Mouse (Mus musculus) lung, postnatal 36 days (tissue): ENCODE measurements around the gene Tmem218.

Source experiments
- DNase-seq: peaks from one replicate; pipeline ENCODE4 v3.0.0; 2022; ENCODE audit warnings: mixed read lengths

Gene Tmem218

DNA sequence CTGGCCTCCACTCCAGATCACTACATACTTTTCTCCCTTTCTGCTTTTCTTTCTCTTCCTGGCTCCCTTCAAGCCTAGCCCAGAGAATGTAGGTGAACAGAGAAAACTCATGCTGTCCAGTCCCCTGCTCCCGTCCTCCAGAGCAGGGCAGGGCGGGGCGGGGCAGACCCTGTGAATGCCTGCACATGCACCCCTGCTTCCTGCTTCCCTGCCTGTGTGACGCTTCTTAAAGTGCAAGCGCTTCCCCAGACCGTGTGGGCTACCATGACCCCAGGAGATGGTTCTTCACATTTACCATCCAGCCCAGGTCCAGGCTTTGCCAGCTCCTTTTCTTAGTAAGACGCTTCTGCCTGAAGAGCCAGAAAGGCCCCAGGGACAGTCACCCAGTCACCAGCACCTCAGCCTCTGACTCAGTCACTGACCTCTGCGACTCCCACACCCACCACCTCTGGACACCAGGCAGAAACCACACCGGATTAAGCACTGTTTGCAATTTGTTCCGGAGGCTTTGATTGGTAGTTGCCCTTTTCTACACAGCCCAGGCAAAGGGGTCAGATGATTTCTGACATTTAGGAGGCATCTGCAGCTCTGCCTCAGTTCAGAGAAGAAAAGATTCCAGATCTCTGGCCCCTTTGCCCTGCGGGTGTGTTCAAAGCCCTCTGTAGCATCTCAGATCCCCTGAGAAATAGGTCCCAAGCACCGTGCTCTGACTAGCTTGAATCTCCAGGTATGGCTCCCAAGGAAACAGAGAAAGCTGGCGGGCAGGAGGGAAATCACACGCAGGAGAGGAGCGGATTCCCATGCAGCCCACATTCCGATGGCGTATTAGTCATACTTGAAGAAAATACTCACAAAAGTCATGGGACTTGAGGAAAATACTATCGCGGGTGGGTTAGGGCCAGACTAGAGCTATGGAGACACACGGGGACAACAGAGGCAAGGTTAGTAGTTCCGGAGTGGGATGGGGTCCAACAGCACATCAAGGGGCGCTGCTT, 24.5 kb downstream of the Tmem218 start:
- no peak for DNase-seq

DNA sequence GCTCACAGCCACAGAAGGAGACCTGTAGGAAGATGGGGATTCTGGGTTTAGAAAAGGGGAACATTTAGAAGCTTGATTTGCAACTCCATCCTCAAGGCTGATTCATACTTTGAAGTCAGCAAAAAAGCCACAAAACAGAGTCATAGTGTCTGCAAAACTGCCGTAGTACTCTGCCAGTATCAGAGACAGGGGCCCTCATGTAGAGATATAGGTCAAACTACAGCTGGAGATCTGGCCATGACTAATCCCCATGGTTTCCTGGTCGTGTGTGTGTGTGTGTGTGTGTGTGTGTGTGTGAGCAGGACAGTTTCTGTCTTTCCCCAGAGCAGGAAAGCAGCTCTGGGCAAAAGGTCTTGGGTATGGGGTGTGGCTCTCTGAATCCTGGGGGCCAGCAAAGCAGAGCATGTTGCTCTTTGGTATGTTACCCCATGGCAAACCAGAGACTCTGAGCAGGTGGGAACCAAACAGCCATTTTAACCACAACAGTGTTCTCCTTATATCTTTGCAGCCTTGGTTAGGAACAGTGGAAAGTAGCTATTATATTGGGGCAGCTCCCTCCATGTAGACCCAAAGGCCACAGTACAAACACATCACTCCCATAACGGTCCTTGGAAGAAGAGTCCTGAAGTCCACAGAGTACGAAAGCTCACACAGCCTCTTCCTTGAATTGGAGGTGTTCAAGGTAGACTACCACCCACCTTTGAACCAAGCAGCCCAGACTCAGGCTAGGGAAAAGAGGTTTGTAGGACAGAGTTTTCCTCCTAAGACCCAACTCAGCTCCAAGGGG, 28.1 kb downstream of the Tmem218 start:
- DNase-seq: no peak

DNA sequence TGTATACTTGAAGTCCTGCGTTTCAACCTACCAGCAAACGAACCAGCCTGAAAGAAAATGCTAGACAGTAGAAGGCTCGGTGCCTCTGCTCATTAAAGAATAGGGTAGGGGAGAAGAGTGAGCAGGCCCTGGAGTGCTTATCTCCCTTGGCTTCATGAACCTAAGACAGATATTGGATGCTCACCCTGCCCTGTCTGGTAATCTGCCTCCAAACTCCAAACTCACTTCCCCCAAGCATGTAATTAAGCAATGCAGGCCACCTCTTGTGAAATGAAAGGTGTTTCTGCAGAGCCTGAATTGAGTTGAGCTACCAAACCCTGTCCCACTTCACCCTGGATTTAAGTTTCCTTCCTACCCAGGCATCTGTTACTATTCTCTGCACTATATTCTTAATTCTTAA, 34.7 kb downstream of the Tmem218 start:
- DNase-seq: peak; percentile 13

GRCm38 (mm10) chr9:37244600-37244999, 36.6 kb downstream of the Tmem218 start:
- DNase-seq: no peak

DNA sequence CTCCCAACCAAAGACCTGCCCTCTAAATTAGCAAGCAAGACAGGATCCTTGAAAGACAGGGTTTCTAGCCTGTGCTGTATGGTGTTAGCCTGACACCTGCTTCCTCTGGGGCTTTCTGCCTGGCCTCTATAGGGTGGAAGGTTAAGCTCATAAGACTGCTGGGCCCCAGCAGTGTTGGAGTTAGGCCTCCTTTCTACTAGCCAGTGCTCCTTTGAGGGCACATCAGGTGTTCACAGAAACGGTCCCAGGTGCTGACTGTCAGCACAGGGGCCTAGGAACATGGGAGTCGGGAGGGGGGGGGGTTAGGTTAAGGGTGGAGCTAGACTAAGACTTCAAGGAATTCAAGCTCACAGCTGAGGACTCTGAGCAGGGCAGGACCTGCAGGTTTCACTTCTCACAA, 37.4 kb downstream of the Tmem218 start:
- DNase-seq: no peak

GRCm38 (mm10) chr9:37245810-37246209, 37.8 kb downstream of the Tmem218 start:
- no peak for DNase-seq

DNA sequence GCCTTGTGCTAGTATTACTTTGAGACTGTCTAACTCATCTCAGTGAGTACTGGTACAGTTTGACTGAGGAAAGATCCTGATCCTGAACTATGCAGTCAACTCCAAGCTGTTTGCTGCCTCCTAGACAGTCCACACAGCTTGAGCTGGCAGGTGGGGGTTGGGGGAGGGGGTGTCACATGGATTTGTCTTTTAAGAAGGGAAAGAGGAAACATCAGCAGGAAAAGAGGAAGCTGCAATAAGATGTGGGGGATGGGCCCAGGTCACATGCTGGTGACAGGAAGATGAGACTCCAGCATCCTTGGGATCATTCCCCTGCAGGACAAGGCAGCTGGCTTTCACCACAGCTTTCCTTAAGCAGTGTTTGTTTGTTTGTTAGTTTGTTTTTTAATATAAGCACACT, 39.4 kb downstream of the Tmem218 start:
- peak; percentile 74 for DNase-seq

- no peak for DNase-seq
Observed at GRCm38 (mm10) chr9:37248381-37248906, 40.4 kb downstream of the Tmem218 start.

DNA sequence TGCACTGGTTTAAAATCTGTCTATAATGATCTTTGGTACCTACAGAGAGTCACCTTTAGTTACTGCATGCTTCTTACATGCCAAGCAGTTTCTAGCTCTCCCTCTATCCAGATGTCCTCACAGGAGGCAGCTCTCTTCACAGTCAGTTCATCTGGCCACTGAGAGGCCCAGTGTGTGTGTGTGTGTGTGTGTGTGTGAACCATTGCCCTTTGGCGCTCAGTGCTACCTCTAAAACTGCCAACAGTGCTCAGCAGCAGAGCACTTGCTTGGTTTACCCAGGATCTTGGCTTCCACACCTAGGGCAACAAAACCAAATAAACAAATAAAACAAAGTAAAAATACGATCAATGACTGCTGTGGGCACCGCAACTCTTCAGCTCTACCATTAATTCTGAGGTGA, 42.0 kb downstream of the Tmem218 start:
- no peak for DNase-seq

DNA sequence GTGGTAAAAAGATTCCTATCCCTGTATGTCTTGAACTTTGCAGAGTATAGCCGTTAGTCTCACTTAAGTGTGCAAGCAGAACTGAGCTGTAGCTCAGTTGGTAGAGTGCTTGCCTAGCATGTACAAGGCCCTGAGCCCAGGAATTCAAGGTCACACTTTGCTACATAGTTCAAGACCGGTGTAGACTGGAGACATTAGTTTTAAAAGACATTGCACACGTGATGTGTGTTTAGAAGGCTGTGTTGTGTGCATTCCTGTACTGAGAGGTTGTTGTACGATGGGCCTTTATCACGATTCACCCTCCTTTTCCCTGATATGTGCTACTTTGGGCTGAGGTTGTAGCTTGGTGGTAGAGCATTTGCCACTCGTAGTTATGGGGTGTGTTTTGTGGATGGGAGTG, 42.6 kb downstream of the Tmem218 start:
- DNase-seq: no peak

GRCm38 (mm10) chr9:37254531-37255110, 46.6 kb downstream of the Tmem218 start:
- DNase-seq: no peak

GRCm38 (mm10) chr9:37255149-37255888, 47.3 kb downstream of the Tmem218 start, which contains the start of gene Slc37a2:
Slc37a2 (minus strand) TSS chr9:37255738.
- DNase-seq: peak; percentile 69

- peak; percentile 71 for DNase-seq
Observed at GRCm38 (mm10) chr9:37255889-37256225, 47.8 kb downstream of the Tmem218 start.

GRCm38 (mm10) chr9:37266622-37267021, 58.6 kb downstream of the Tmem218 start:
- DNase-seq: no peak
